Mouse (Mus musculus): ENCODE results near the gene Ralgapb.
"Not testable (repeated sequence)": the region's sequence is repeated elsewhere in the genome, so short reads cannot be mapped to it uniquely, and the experiment has no call there.

Gene Ralgapb

DNA sequence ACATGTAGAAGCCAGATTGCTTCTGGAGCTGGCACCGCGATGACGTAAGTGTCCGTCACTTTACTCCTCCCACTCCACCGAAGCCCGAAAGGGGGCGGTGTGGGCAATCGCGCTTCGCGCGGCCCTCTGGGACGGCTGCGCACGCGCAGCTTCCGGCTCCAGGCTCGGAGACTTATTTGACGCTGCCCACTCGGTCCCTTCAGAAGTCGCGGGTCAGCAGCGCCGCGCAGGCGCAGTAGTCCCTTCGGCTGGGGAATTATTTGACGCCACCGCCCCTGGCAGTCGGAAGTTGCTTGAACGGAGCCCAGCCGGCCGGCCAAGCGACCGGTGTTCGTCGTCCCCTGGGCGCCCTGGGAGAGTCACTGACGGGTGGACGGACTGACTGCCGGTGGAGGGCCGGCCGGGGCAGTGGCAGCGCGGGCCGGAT is at the start of gene Ralgapb:
Gene Ralgapb (plus strand): TSS at position 254 of the 427 bp plus-strand sequence.
- DNase-seq (ENCODE audit: low spot score in 2 of 2): peak; percentile 98 to 99

DNA sequence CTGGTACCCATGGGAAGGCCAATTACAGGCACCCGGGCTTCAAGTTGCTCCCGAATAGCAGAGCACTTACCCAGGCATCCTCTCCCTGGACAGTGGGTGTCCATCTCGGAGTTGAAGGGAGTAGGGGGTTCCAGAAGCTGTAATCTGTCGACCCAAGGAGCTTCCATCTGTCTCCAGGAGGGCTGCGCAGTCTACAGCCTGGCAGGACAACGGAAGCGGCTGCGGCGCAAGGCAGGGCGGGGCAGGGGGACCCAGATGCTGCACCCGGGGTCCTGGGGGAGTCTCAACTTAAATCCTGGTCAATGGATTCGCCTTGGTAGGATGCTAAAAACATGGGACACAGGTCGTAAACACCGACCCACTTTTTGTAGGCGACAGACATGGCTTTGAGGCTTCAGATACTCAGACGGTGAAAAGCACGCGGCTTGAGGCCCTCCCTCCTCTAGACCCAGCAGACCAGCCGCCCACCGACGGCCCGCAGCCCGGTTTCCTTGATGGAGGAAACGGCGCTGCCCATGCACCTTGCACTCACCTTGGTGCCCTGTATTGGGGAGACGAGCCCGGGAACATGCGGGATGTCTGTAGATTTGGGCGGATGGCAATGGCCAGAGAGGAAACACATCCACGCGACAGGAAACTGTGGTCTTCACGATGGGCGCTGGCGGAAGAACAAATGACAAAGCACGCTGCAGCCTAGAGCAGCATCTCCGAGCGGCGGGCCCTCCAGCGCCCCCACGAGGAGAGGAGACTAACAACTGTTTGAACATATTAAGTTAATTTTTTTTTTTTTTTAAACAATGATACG is 48.6 kb upstream of the Ralgapb start:
- DNase-seq (ENCODE audit: low spot score in 2 of 2): peak; percentile 94

DNA sequence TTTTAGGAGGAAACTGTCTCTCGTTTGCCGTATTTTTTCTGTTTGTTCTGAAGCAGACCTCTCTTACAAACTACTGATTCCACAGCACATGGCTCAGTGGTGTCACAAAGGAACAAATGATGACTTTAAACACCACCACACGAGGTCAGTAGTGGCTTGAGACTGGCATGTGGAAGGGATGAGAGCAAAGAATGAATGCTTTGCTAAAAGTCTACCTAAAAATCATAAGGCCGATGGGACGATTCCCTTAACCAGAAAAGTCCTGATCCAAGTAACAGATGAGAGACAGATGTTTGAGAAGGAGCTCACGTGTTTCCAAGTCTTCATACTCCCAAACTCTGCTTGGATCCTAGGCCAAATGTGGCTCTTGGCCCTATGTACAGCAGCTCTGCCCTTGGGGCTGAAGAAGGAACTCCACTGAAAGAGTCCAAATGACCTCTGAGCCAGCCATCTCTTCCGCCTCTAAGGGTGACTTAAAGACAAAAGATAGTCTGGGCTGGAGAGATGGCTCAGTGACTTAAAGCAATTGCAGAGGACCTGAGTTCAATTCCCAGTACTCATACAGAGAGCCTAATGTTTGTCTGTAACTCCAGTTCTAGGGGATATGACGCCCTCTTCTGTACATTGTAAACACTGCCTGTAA is 47.8 kb upstream of the Ralgapb start:
- DNase-seq (ENCODE audit: low spot score in 2 of 2): peak in 1 of 2 experiments; percentile 43

DNA sequence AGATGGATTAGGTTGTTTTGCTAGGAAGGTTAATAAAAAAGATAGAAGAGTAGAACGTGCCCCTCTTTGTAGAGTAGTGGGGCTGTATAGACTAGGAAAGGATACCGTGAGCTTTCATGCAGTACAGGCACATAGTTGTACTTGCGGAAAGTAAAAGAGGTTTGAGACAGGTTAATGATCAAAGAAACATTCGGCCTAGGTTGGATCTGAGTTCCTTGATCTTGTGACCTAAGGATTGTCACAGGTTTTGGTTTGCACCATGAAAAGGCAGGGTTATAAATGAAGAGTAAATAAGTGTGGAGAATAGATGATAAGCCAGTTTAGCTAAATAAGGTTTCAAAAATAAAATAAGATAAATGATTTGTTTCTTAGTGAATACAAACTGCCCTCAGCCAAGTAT is 45.5 kb upstream of the Ralgapb start:
- DNase-seq (ENCODE audit: low spot score in 2 of 2): no peak

DNA sequence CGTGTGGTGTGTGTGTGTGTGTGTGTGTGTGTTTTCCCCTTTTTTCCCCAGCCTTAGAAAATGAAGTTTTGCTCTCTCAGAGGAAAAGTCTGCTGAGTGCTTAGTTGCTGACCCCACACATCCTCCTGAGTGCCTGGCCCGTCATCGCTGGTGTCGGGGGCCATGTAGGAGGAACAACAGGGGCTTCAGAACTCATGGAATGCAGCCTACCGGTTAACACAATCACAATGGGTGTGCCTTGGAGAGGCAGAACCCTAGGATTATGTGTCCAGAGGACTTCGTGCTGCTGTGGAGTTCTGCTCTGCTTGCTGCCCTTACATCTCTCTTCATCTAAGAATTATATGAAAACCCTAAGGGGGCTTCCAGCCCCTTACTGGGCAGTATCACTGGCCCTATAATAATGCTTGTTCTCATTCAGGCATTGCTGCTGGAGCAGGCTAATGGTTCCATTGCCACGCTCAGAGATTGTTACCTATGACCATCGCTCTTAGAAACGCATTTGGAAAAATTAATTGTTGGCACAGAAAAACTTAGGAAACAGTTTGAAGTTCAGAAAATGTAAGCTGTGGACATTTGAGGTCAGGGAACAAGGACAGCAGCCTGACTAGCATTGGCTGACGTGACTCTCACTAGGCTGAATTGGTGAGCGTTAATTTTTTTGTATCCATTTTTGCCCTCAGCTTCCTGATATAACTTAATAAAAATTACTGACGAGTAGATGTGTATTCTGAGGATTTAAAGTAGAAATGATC is 44.4 kb upstream of the Ralgapb start:
- DNase-seq (ENCODE audit: low spot score in 2 of 2): no peak

DNA sequence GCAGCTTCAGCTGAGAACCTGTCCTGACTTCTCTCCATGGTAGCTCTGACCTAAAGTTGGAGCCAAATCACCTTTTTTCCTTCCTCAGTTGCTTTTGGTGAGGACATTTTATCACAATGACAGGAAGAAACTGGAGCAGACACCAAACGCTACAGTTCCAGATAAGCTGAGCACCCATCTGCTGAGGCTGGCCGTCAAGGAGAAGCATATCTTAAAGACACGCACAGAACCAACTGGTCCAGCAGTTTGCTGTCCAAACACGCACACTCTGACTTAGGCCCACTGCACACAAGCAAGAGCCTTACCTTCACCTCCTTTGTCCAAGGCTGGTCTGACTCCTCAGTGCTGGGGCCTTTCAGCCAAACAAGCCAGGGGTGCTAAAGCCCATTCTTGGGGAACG is 42.0 kb upstream of the Ralgapb start:
- no peak for DNase-seq (ENCODE audit: low spot score in 2 of 2)

DNA sequence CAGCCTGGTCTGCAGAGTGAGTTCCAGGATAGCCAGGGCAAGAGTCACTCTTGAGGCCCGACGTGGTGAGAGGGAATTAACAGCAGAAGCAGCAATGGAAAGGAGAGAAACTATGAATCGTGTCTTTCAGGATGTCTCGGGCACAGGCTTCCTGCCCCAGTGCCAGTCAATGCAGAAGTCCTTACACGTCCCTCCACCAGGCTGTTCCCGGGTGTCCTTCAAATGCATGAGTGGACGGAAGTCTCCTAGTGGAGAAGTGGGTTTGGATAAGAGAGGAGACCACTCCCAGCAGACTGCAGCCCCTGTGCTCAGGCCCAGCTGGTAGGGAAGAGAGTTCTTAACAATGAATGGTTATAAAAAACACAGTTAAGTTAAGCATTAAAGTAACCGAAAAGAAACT is 41.3 kb upstream of the Ralgapb start:
- DNase-seq (ENCODE audit: low spot score in 2 of 2): no peak

DNA sequence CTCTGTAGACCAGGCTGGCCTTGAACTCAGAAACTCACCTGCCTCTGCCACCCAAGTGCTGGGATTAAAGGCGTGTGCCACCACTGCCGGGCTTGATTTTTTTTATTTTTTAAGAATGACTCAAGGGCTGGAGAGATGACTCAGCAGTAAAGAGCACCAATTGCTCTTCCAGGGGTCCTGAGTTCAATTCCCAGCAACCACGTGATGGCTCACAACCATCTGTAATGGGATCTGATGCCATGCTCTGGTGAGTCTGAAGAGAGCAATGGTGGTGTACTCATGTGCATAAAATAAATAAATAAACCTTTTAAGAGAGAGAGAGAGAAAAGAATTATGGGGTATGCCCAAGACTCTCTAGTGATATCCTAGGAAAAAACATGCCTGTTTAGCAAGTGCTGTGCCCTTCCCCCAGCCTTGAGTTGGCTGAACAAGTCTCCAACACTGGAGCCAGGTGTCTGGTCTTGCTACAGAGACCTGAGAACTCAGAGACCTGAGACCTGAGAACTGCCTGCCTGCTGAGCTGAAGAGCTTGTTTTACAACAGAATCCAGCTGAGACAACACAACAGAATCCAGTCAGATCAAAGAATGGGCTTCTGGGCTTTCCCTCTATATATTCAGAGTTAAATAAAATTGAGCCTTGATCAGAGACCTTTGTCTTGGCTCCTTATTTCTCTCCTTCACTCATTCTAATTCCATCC is 40.0 kb upstream of the Ralgapb start:
- DNase-seq (ENCODE audit: low spot score in 2 of 2): no peak

DNA sequence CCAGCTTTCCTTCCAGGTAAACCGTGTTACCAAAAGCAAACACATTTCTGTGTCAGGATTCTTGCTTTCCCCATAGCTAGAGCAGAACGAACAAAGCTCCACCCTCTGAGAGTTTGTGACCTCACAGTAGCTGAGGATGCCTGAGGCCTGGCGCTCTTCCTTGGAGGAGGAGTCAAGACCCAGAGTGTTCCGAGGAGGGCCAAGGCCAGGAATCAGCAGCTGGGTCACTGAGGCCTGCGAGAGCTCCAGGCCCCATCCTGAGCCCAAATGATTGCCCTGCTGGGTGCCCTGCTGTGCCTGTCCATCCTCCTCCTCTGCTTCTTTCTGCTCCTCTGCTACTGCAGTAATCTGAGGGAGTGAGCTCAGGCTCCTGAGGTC is 39.5 kb upstream of the Ralgapb start:
- DNase-seq (ENCODE audit: low spot score in 2 of 2): no peak

DNA sequence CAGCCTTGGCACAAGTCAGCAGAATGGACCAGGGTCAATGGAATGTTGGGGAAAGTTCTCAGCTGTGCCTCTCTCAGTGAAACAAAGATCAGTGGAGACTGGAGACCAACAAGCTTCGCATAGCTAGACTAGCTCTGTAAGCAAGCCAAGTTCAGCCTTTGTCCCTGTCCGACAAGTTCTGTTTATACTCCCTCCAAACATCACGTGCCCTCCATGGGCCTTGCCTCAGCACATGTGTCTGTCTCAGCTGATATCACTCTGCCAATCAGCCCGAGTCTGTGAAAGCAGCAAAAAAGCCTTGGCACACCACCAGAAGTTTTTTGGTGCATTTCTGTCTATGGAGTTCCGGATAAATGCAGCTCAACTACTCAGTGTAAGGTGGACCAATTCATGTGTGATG is 36.6 kb upstream of the Ralgapb start:
- DNase-seq (ENCODE audit: low spot score in 2 of 2): peak in 1 of 2 experiments; percentile 36

DNA sequence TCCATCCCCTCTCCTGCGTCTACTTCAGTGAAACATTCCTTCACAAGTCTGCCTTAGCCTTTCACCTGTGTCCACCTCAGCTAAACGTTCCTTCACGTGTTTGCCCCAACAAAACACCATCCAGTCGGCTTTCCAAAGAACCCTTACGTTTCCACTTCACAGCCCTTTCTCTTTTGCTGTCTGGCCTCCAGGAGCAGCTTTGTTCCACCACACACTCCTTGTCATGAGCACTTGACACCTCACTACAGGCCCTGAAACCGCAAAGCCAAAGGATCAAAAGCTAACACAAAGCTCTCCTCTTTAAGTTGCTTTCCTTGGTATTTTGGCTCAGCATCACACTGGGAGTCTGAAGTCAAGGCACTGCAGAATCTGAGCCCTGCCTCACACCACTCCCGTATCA is 36.1 kb upstream of the Ralgapb start:
- DNase-seq (ENCODE audit: low spot score in 2 of 2): no peak

DNA sequence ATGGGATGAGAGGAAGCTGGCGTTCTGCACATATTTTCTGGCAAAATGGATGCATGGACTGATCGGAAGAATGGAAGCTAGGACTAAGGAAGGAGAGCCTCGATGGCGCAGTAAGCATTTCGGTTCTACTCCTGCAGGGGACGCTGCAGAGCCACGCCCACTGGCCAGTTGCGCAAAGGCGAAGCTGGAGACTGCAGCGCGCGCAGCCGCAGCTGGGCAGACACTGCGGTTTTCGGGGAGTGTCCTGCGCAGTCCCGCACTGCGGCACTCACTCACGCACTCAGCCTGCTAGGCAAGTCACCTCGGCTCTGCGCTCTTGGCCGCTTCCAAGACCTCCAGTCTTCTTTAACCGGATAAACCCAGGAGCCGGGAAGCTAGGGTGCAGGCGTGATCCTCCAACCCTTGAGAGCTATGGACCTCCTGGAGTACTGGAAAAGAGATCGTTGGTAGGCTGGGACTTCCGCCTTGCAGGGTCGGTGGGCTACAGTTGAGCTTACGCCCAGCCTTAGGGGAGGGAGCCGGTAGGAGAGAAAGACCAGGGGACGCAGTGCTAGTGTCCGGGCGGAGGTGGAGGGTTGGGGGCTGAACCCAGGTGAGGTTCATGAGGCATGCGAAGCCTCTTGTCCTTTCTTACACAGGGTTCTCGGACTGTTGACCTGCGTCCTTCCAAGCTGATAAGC is 34.1 kb upstream of the Ralgapb start, which contains the start of gene Snhg11:
Gene Snhg11 (plus strand): TSS at position 196 of the 680 bp plus-strand sequence.
- DNase-seq (ENCODE audit: low spot score in 2 of 2): peak; percentile 93 to 94

DNA sequence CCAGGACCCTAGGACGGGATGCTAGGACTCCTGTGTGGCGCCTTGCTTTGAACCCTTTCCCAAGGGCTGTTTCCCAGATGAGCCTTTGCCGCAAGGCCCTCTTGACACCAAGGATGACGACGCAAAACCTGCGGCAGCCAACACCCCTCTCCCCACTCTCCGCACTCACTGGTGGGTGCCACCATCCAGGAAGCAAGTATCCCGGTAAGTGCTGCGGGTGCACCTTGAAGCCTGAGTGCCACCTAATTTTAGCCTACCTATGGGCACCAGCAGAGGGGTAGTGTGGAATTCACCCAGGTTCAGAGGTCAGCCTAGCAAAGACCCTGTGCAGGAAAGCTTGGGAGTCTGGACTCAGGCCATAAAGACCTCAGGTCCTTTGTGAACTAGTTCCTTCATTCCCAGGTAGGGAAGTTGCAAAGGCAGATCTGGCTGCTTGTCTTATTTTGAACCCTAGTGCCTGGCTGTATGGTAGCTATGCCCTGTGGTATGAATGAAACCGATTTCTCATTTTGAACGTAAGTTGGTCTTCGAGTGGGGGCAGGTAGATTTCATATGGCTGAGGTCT is 33.4 kb upstream of the Ralgapb start:
- peak; percentile 56 to 69 for DNase-seq (ENCODE audit: low spot score in 2 of 2)

DNA sequence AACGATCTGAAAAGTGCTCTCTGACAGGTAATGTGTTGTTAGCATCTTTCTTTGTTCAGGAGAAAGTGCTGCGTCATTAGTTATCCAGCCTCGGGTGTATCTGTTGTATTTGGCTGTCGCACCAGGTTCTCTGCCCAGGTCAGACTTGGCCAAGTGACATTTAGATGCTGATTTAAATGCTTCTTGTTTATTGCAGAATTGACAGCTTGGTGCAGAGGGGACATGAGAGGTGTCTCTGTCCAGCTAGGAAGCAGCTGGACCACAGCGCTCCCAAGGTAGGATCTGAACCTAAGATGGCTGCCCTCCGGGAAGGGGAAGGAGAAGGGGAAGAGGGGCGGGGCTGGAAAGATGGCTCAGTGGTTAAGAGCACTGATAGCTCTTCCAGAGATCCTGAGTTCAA is 32.9 kb upstream of the Ralgapb start:
- DNase-seq (ENCODE audit: low spot score in 2 of 2): peak in 1 of 2 experiments; percentile 50

DNA sequence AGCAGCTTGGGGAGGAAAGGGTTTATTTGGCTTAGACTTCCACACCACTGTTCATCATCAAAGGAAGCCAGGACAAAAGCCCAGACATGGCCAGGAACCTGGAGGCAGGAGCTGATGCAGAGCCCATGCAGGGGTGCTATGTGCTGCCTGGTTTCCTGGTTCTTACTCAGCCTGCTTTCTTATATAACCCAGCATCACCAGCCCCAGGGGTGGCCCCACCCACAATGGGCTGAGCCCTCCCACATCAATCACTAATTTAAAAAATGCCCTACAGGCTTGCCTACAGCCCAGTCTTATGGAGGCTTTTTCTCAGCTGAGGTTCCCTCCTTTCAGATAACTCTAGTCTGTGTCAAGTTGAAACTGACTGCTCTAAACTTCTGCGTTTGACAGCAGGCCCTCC is 31.8 kb upstream of the Ralgapb start:
- DNase-seq (ENCODE audit: low spot score in 2 of 2): peak in 1 of 2 experiments; percentile 41

DNA sequence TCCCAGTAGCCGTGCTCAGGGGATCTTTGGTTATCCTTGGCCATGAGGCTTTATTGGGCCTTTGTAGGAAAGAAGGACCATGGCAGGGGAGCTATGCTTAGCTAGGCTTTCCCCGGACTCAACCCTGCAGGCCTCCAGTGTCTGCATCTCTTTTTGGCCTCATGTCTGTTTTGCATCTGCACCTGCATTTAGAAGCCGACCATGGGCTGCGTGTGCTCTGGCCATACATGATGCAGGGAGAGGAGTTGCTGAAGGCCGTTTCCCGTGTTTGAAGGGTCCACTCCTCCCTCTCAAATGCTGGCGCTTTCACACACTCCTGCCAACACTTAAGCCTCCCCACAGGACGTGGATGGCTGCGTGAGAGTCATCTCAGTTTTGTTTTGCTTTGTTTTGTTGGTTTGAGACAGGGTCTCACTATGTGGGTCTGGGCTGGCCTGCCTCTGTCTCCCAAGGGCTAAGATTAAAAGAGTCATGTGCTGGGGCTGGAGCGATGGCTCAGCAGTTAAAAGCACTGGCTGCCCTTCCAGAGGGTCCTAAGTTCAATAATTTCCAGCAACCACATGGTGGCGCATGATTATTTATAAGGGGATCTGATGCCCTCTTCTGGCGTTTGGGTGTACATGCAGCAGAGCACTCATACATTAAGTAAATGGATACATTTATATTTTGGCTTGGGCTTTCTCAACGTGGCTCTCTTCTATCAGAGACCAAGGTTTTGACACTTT is 30.1 kb upstream of the Ralgapb start:
- peak; percentile 76 to 77 for DNase-seq (ENCODE audit: low spot score in 2 of 2)

DNA sequence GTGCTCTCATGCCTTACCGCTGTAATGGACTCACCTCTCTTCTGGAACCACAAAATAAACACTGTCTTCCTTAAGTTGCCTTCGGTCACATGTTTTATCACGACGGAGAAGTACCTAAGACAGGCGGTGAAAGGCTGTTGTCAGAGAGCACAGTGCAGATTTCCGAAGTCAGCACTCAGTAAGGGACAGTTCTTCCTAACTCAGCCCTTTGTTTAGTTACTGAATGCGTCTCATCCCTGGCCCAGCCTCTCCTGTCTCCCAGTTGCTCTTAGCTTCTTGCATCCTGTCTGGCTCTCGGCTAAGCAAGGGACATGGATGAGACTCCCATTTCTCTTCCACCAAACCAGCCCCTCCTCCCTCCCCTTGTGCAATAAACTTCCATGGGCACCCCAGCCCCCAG is 23.6 kb upstream of the Ralgapb start:
- no peak for DNase-seq (ENCODE audit: low spot score in 2 of 2)

DNA sequence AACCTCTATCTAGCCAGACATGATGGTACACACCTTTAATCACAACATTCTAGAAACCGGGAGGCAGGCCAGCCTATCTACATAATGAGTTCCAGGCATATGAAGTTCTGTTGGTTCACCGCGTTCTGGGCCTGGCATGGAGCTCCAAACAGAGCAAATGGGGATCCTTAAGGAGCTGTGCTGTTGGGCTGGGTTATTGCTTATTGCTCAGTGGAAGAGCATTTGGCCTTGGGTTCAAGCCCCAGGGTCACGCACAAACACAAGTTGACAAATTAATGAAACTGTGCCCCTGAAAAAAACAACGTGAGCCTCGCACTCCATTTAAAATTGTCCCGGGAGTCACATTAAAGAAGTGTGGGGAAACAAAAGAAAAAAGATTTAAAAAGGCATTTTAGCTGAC is 20.2 kb upstream of the Ralgapb start:
- no peak for DNase-seq (ENCODE audit: low spot score in 2 of 2)

DNA sequence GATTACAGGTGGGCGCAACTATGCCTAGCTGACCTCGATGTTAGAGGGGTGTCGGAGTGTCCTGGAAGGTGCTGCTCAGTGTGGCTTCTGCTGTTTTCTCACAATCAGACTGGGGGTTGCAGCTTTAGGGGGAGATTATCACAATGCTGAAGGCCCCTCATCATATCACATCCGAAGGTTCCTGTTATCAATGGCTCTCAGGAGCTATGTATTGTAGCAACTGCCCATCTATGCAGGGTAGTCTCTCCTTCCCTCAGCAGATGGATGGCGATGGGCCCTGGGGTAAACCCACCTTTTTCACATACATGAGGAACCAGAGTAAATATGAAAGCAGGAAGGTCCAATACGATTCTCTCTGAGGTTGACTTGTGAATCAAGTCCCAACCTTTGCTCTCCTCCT is 13.3 kb upstream of the Ralgapb start:
- DNase-seq (ENCODE audit: low spot score in 2 of 2): no peak

DNA sequence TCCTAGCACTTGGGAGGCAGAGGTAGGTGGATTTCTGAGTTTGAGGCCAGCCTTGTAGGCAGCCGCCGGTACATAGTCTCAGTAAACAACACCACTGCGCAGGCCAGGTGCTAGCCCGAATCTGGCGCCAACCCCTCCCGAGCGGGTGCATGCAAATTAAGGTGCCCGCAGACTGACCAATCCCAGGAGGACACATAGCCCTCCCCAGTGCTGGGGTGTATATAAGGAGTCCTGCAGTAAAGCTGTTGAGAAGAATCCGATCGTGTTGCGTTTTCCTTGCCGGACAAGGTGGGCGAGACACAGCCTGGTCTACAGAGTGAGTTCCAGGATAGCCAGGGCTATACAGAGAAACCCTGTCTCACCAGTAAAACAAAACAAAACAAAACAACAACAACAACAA is 12.5 kb upstream of the Ralgapb start:
- not testable (repeated sequence) for DNase-seq (ENCODE audit: low spot score in 2 of 2)
